15 mouse cellular contexts compared by ENCODE assay signal in the genomic region with DNA sequence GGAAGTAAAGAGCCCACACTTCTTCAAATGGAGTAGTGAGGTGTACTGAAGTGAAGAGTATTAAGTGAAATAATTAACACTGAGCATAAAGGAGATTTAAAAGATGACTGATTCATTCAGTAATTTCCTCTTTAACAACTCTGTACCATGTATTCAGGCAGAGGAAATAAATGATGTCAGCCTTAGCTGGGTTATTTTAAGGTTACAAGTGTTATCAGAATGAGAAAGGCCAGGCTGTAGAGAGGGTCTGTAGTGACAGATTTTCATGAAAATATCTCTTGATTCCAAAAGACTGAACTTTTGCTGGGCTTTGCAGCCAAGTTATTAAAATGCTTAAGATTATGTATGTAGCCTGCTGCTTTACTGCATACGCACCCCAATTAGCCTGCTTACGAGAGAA.
"Had no signal": no experiment of that assay in that cellular context is flagged by ENCODE, and none has a peak within 500 bp of the region (broad histone marks: within the 10 kb centered on the region; RNA-seq: fewer than 3 reads in every experiment).

No protein-coding gene starts in this region.

- H3K9me3 ChIP-seq: liver, embryonic 13.5 days; lung, embryonic 15.5 days; megakaryocyte, embryonic 14.5 days; midbrain, embryonic 15.5 days; neural tube, embryonic 12.5 days had no signal

- H3K4me1 ChIP-seq: liver, embryonic 13.5 days; lung, embryonic 15.5 days; megakaryocyte, embryonic 14.5 days; midbrain, embryonic 15.5 days; neural tube, embryonic 12.5 days had no signal

- H3K27me3 ChIP-seq: liver, embryonic 13.5 days; lung, embryonic 15.5 days; megakaryocyte, embryonic 14.5 days; midbrain, embryonic 15.5 days; neural tube, embryonic 12.5 days had no signal

- H3K4me3 ChIP-seq: liver, embryonic 13.5 days; lung, embryonic 15.5 days; megakaryocyte, embryonic 14.5 days; midbrain, embryonic 15.5 days; neural tube, embryonic 12.5 days had no signal

- H3K36me3 ChIP-seq: liver, embryonic 13.5 days; lung, embryonic 15.5 days; midbrain, embryonic 15.5 days; neural tube, embryonic 12.5 days had no signal

- DNase-seq: kidney, postnatal 36 days; left cerebral cortex, postnatal 4 days; liver; liver, embryonic 13.5 days; liver, postnatal 0 days; lung, postnatal 14 days; thymus, postnatal 14 days had no signal

- H3K4me2 ChIP-seq: liver, embryonic 13.5 days; lung, embryonic 15.5 days; midbrain, embryonic 11.5 days; midbrain, embryonic 15.5 days; neural tube, embryonic 12.5 days had no signal

- H3K27ac ChIP-seq: kidney, postnatal 0 days; liver, embryonic 13.5 days; lung, embryonic 15.5 days; macrophage; midbrain, embryonic 15.5 days; neural tube, embryonic 12.5 days; stomach, postnatal 0 days had no signal

- H3K9ac ChIP-seq: liver, embryonic 13.5 days; liver, postnatal 0 days; lung, embryonic 15.5 days; midbrain, embryonic 15.5 days; neural tube, embryonic 12.5 days had no signal

- ATAC-seq: liver, postnatal 0 days; midbrain, embryonic 15.5 days had no signal
